Mouse (Mus musculus) urinary bladder, postnatal 36 days (tissue): ENCODE measurements around the gene Snx33.
"Not testable (repeated sequence)": the region's sequence is repeated elsewhere in the genome, so short reads cannot be mapped to it uniquely, and the experiment has no call there.

Experiments
- DNase-seq, 2 experiments: peaks; one replicate each; pipeline ENCODE4 v3.0.0; 2022; ENCODE audit warnings: low spot score in 2 of 2, mixed read lengths in 1 of 2

The Snx33 gene

GRCm38 (mm10) chr9:56925291-56926024 lies 2.7 kb downstream of the Snx33 start:
- no peak for DNase-seq

GRCm38 (mm10) chr9:56924651-56925027 lies 3.5 kb downstream of the Snx33 start:
- peak; percentile 75 to 90 for DNase-seq

GRCm38 (mm10) chr9:56923841-56924650 lies 4.1 kb downstream of the Snx33 start:
- DNase-seq = peak in 1 of 2 experiments; percentile 60

GRCm38 (mm10) chr9:56922746-56923145 lies 5.4 kb downstream of the Snx33 start:
- no peak for DNase-seq

GRCm38 (mm10) chr9:56918466-56918865 lies 9.7 kb downstream of the Snx33 start:
- DNase-seq = no peak

GRCm38 (mm10) chr9:56917131-56917530 lies 11.0 kb downstream of the Snx33 start:
- no peak for DNase-seq

GRCm38 (mm10) chr9:56915695-56916410 lies 12.3 kb downstream of the Snx33 start:
- peak in 1 of 2 experiments; percentile 43 for DNase-seq

GRCm38 (mm10) chr9:56915116-56915515 lies 13.1 kb downstream of the Snx33 start:
- DNase-seq = no peak

GRCm38 (mm10) chr9:56913991-56914390 lies 14.2 kb downstream of the Snx33 start:
- DNase-seq = peak in 1 of 2 experiments; percentile 63

- DNase-seq = no peak
Observed at GRCm38 (mm10) chr9:56911017-56911416, 17.2 kb downstream of the Snx33 start.

- DNase-seq = not testable (repeated sequence)
Observed at GRCm38 (mm10) chr9:56909991-56910390, 18.2 kb downstream of the Snx33 start.

- peak; percentile 52 to 61 for DNase-seq
Observed at GRCm38 (mm10) chr9:56907549-56907948, 20.6 kb downstream of the Snx33 start.

- DNase-seq = no peak
Observed at GRCm38 (mm10) chr9:56903662-56904061, 24.5 kb downstream of the Snx33 start.

- DNase-seq = peak; percentile 65 to 73
Observed at GRCm38 (mm10) chr9:56901187-56901586, 27.0 kb downstream of the Snx33 start.

GRCm38 (mm10) chr9:56900571-56900970 lies 27.6 kb downstream of the Snx33 start:
- DNase-seq = no peak

GRCm38 (mm10) chr9:56900060-56900459 lies 28.1 kb downstream of the Snx33 start:
- no peak for DNase-seq

GRCm38 (mm10) chr9:56899409-56899808 lies 28.8 kb downstream of the Snx33 start:
- DNase-seq = no peak

- DNase-seq = no peak
Observed at GRCm38 (mm10) chr9:56896779-56897178, 31.4 kb downstream of the Snx33 start.

- DNase-seq = peak in 1 of 2 experiments; percentile 36
Observed at GRCm38 (mm10) chr9:56894006-56894405, 34.2 kb downstream of the Snx33 start.

GRCm38 (mm10) chr9:56893313-56893712 lies 34.9 kb downstream of the Snx33 start:
- DNase-seq = no peak

GRCm38 (mm10) chr9:56892111-56892510 lies 36.1 kb downstream of the Snx33 start:
- no peak for DNase-seq

GRCm38 (mm10) chr9:56891517-56892011 lies 36.6 kb downstream of the Snx33 start:
- peak; percentile 55 to 62 for DNase-seq
